Mouse (Mus musculus) adrenal gland, postnatal 25 days (tissue): Measurements from ENCODE around the gene Pnkp. TPM values are rescaled to one million over a fixed set of nuclear protein-coding genes. Genes with fewer than 3 reads are reported as not detected.

Experiments
- DNase-seq: peaks from one replicate; pipeline ENCODE4 v3.0.0; 2021; ENCODE audit warnings: mixed read lengths
- total RNA-seq: library from RNA; stranded (reverse); gene quantifications from 2 replicates; pipeline ENCODE4 v1.2.3, GENCODE M21; 2021

The Pnkp gene
- total RNA-seq, 1 experiment from 2014 or later: 55.8 TPM

DNA sequence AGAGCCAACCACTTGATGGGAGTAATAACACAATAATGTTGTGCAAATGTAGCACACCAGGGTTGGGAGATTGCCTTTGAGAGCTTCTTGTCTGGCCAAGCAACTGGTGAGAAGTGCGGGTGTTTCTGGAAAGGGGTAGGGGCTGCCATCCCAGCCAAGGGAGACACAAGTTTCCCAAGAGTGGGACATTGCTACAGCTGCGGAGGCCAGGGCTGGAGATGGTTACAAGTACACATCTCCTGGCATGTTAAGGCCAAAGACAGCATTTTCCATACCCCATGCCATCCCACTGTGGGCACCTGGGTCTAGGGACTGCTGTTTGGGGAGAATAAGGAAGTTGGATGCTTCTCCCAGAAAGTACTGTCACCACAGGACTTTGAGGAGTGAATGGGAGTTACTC, 3.9 kb upstream of the Pnkp start:
- no peak for DNase-seq

DNA sequence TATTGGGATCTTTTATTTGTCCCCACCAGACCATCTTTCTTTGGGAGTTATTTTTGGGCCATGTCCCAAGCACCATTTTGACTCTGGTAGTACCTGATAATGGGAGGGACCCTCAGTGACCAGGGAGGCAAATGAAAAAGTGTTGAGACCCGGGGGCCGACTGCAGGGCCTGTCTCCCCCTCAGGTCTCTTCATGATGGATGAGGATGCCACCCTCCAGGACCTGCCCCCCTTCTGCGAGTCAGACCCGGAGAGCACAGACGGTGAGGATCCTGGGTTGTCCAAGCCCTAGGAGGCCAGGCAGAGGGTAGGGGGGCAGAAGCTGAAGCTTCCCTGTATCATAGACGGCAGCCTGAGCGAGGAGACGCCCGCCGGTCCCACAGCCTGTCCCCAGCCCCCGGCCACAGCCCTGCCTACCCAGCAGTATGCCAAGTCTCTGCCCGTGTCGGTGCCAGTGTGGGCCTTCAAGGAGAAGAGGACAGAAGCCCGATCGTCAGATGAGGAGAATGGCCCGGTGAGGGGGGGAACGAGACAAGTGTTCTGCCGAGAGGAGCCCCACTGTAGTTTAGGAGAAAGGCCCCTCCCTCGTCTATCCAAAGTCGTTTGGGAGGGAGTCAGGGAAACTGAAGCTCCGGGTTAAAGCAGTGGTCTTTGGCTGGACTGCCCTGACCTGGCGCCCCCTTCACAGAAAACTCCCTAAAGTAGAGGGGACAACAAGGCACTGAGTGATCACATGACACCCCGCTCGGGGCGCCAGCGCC, 3.2 kb upstream of the Pnkp start:
- DNase-seq: peak; percentile 38

- peak; percentile 92 for DNase-seq
These were observed 2.4 kb upstream of the Pnkp start for GRCm38 (mm10) chr7:44854356-44855031.

GRCm38 (mm10) chr7:44855036-44855435, 1.9 kb upstream of the Pnkp start:
- DNase-seq: no peak

- DNase-seq: no peak
These were observed 548 bp upstream of the Pnkp start for GRCm38 (mm10) chr7:44856265-44856916.

DNA sequence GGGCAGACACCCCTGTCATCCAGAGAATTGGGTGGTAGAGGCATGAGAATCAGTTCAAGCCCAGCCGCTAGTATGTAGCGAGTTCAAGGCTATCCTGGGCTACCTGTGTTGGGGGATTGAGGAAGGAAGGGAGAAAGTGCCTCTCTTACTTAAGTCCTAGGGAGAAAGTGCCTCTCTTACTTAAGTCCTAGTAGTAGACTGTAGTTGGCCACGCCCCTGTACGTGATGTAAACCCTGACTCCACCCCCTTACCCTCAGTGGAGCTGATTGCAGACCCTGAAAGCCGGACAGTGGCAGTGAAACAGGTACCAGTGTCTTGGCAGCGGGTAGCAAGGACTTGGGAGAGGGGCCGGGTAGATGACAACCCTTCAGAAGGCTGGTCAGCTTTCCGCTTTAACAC, 966 bp downstream of the Pnkp start:
- peak; percentile 32 for DNase-seq

DNA sequence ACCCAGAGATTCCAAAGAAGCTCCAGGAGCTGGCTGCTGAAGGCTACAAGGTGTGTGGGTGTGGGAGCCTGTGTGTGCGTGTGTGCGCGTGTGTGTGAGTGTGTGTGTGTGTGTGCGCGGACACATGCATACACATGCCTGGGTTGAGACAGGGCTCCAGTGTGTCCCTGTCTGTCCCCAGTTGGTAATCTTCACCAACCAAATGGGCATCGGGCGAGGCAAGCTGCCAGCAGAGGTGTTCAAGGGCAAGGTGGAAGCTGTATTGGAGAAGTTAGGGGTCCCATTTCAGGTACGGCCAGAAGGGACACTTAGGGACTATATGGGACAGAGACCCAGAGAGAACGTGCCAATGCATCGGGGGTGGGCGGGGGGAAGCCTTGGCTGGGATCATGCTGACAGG, 3.0 kb downstream of the Pnkp start:
- no peak for DNase-seq

GRCm38 (mm10) chr7:44860576-44861428, 3.9 kb downstream of the Pnkp start:
- peak; percentile 79 for DNase-seq

- no peak for DNase-seq
These were observed 4.5 kb downstream of the Pnkp start for GRCm38 (mm10) chr7:44861429-44861816.

GRCm38 (mm10) chr7:44862434-44862833, 5.5 kb downstream of the Pnkp start:
- peak; percentile 28 for DNase-seq

DNA sequence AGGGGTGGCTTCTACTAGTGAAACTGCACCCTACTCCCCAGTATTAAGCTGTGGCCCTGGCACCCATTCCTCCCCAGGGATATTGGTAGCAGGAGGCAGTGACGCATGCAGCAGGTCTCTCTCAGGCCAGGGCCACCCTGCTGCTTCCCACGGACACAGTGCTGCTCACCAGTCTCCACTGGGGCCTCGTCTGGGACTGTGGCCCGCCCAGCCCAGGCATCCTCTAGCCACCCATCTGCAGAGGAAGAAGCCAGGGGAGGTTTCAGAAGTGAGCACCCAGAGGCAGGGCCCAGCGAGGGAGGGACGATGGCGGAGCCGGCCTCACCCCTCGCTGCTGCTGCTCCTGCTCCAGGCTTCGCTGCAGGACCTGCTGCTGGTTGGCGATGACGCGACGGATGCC, 6.3 kb downstream of the Pnkp start:
- DNase-seq: no peak

DNA sequence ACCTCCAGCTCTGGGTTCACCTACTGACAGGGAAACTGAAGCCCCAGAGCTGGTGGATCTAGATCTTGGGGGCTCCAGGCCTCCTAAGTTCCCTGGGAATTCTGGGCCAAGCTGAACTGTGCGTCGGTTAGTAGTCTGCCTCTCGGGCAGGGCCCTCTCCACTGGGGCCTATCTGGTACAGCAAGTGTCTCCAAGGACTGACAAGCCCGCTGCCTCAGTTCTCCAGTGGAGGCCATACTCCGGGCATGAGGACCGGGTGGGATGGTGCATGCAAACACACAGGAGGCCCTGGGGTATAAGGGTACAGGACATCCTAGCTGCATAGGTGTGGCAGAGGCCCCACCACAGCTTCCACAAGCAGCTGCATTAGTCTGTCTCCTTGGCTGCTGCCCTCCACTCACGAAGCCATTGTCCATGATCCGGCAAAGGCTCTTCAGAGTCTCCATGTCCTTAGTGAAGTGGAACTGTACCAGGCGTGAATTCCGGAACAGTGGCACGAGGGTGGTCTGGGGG, 7.1 kb downstream of the Pnkp start:
- DNase-seq: no peak

DNA sequence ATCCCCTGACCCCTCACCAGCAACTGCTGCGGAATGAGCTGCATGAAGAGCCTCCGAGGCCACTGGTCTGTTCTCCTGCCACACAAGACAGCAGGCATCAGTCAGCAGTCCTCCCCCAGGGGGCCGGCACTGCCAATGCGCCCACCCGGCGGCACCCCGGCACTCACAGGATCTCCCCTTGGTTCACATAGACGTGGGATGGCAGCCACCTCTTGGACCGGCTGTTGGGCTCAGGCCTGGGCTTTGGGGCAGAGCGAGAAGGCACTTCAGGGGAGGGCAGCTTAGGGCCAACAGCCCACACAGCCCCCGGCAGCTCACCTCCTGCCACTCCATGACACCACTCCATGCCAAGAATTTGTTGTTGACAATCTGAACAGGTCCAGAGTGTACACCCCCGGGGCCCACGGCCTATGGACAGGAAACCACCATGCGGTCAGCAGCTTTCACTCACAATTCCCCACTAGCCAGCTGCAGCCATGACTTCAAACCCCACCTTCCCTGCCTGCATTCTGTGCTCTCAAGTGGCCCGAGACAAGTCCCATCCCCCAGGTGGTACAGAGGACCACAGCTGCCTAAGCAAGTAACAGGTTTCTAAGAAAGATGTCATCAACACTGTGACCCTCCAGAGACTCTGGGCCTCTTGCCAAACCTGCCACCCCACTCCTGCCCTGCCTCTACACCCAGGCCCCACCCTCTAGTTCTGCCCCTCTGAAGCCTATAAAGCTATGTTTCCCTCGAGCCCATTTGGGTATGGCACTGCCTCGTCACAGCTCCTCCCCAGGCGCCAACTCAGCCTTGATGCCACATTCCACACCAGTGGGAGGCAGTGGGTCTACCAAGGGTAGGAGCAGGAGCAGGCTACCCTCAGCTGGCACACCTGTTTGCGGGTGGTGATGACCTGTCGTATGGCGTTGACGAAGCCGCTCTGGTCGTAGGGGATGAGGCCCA, 7.9 kb downstream of the Pnkp start:
- DNase-seq: no peak

GRCm38 (mm10) chr7:44866276-44867009, 9.5 kb downstream of the Pnkp start:
- peak; percentile 73 for DNase-seq

DNA sequence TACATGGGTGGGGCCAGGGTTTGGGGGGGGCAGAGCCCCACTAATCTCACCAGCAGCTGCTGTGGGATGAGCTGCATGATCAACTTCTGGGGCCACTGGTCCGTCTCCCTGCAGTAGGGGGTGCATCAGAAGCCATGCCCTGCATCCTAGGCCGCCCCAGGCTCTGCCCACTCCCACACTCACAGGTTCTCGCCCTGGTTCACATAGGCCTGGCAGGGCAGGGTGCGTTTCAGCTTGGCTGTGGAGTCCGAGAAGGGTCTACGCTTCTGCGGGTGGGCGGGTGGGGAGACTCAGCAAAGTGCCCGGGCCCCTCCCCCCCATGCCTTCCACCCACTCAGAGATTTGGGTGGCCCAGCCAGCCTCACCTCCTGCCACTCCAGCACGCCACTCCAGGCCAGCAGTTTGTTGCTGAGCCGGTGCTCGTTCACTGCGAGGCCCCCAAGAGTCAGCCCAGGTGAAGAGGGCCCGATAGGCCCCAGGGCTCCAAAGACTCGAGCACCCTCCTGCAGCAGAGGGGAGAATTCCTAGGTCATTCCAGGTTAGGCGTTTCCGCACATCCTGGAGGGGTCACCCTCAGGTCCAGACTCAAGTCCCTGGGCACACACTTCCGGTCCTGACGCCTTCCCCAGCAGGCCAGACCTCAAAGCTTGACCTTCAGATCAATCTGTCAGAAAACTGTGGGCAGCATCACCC, 10.2 kb downstream of the Pnkp start:
- DNase-seq: no peak

- no peak for DNase-seq
These were observed 10.9 kb downstream of the Pnkp start for GRCm38 (mm10) chr7:44867802-44868201.

DNA sequence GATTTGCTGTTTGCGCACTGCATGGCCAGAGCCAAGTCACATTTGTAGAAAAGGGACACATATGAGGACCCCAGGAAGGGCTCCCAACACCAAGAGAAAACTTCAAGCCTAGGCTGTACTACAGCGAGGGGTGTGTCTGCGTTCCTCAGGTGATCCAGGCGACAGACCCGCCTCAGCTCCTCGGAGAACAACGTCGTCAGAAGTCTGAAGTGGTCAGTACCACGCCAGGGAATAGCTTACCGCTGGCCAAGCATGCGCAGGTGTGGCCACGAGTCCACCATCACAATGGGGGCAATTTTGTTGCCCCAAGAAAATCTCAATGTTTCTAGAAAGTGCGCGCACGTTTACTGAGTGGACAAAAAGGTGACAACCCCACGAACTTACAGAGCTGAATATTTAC, 11.5 kb downstream of the Pnkp start:
- no peak for DNase-seq

GRCm38 (mm10) chr7:44868919-44869696, 12.2 kb downstream of the Pnkp start:
- peak; percentile 77 for DNase-seq
